Mouse (Mus musculus): Measurements from ENCODE around the gene Zfp524. TPM values are rescaled to one million over a fixed set of nuclear protein-coding genes. Genes with fewer than 3 reads are reported as not detected.
"Not testable (repeated sequence)": the region's sequence is repeated elsewhere in the genome, so short reads cannot be mapped to it uniquely, and the experiment has no call there.

Zfp524 gene
- polyA plus RNA-seq (2012; rRNA removed), result 24.1 and 28.6 TPM in 2 replicates

DNA sequence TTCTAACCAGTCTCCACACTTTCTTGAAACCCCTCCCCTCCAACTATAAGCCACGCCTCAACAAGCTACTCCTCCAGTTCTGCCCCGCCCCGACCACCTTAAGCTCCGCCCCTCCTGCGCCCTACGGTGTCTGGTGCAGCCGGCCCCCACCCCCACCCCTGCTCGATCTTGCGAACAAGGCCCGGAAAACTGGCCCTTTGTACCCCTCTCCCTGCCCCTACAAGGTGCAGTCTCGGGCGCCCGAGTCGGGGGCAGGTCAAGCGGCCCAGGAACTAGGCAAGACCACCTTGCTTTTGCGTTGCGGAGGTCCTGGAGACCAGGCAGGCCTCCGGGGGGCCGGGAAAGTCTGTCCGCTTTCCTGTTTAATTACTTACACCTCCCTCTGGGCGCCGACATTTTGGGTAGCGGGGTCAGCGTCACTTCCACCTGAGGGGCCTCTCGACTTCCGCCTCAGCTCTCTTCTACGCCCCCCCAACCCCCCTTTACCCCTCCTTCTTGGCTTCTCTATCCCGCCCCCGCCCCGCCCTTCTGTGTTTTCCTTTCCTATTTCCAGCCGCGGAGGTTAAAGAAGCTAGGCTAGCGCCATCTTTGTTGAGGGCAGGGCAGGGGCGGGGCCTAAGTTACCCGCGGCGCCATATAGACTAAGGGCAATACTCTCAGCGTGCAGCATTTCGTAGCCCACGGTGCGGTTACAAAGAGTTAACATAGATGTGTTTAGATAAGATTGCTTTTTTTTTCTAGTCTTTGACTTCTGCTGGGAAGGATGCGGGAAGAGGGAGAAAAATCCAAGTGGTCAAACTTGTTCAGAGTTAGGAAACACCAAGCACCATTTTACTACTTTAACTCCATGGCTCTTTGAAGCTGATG lies at the start of gene Zfp524, which contains the start of gene Fiz1:
Zfp524 (plus strand) TSS at position 165 of the 867 bp plus-strand sequence.
Fiz1 (minus strand) TSS at position 447 of the 867 bp plus-strand sequence.
- no peak for DNase-seq (ENCODE audit: low read depth)

GRCm38 (mm10) chr7:4964988-4965387 lies 49.2 kb upstream of the Zfp524 start:
- no peak for DNase-seq (ENCODE audit: low read depth)

DNA sequence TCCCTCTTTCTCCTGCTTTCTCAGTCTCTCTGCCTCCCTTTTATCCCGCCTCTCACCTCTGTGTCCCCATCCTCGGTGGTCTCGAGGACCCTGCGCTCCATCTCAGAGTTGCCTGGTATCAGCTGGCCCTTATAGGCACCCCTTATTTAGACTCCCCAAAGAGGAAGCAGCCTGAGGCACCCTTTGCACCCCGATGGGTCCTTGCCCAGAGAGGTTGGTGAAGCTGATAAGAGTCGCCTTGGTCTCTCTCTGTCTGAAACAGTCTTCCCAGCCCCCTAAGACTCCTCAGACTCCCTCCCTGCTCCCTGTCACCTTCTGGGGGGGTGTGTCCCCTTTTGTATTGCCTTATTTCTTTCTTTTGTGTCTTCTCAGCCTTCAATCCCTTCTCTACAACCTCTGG lies 43.1 kb upstream of the Zfp524 start, which contains the start of gene Sbk3:
Sbk3 (minus strand) TSS at position 101 of the 400 bp plus-strand sequence.
- no peak for DNase-seq (ENCODE audit: low read depth)

DNA sequence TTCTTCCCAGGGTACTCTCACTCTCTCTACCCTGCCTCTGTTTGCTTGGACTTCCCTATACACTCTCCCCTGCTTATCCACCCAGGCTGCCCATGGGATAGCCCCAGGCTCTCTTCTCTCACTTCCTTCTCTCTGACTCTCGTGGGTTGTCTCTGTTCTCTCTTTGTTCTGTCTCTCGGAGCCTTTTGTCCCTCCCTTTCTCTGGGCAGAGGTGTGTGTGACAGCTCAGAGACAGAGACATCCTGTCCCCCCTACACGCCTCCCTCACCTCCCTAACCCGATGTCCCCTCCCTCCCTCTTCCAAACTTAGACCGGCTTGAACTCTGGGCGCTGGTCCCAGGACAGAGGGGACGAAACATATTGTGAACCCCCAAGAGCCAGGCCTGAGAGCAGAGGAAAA lies 42.5 kb upstream of the Zfp524 start:
- DNase-seq (ENCODE audit: low read depth), result no peak

DNA sequence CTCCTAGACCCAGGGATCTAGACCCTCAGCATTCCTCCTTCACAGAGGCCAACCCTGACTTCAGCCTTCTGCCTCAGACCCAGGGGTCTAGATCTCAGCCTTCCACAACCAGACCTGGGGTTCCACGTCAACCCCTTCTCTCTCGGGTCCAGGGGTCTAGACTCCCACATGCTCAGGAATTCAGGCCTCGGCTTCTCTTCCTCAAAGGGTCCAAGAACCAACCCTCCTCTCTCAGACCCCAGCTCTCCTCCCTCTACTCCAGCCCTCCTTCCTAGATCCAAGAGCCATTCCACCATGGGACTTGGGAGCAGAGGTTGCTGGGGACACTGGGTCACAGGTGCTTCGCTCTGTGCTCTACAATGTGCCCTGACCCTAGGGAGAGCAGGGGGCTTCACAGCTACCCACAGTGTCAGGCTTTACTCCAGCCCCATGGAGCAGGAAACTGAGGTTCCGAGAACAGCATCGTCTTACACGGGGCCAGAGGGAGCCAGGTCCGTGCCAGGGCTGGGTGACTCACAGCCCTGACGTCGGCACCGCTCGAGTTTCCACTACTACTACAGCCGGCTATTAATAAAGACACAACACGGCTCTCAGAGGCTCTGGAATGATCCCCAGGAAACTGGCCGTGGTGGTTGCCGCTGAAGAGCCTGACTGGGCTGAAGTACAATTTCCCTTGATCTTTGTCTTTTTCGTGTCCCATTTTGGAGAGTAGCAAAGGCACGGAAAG lies 41.7 kb upstream of the Zfp524 start:
- no peak for DNase-seq (ENCODE audit: low read depth)

DNA sequence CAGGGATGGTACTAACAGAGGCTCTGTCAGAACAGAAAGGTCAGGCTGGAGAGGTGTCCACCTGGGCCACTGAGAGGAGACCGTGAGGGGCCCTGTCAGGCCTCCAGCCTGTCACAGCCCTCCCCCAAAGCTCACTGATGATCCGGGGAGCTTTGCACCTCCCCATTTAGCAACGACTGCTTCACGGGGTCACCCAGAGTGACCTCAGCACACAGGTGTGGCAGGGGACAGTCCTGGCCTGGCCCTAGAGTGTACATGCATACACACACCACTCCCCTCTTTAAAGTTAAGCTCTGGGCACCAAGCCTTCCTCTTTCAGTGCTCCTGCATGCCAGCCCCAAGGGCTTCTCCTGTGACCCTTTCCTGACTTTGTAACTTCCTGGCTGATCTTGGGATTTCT lies 38.8 kb upstream of the Zfp524 start:
- DNase-seq (ENCODE audit: low read depth), result no peak

DNA sequence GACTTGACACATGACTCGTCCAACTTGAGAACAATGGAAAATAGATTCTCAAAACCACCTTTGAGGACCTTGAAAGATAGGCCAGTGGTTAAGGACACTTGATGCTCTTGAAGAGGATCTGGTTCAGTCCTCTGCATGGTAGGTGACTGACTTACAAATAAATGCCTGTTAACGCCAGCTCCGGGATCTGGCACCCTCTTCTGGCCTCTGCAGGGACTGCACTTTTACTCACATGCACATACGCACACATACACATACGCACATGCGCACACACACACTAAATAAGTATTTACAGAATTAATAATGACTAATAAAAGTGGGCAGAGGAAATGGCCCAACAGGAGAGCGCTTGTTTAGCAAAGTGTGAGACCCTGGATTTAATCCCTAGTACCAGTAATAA lies 37.4 kb upstream of the Zfp524 start:
- DNase-seq (ENCODE audit: low read depth), result no peak

GRCm38 (mm10) chr7:4988250-4988649 lies 26.0 kb upstream of the Zfp524 start:
- no peak for DNase-seq (ENCODE audit: low read depth)

DNA sequence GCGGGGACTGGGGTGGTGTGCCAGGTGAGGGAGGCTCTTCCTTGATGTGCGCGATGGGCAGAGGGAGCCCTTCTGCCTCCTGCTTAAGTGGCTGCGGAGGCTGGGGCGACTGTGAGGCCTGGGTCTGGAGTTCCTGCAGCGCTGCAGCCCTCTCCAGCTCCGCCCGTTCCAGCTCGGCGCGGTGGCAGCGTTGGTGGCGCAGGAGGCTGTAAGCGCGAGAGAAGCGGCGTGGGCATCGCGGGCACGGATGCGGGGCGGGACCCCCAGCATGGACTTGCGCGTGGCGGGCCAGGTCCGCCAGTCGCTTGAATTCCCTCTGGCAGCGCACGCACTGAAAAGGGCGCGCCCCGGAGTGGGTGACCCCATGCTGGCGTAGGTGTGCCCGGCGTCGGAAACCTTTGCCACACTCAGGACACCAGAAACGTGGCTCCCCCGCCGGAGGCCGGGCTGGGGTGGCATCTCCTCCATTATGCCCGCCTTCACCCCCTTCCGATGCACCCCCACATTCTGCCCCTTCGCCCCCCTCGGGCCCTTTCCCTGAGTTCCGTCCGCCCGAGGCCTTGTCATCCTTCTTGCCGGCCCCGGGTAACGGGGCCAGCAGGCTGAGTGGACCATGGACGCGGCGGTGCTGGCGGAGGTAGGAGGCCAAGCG lies 20.7 kb upstream of the Zfp524 start:
- no peak for DNase-seq (ENCODE audit: low read depth)

DNA sequence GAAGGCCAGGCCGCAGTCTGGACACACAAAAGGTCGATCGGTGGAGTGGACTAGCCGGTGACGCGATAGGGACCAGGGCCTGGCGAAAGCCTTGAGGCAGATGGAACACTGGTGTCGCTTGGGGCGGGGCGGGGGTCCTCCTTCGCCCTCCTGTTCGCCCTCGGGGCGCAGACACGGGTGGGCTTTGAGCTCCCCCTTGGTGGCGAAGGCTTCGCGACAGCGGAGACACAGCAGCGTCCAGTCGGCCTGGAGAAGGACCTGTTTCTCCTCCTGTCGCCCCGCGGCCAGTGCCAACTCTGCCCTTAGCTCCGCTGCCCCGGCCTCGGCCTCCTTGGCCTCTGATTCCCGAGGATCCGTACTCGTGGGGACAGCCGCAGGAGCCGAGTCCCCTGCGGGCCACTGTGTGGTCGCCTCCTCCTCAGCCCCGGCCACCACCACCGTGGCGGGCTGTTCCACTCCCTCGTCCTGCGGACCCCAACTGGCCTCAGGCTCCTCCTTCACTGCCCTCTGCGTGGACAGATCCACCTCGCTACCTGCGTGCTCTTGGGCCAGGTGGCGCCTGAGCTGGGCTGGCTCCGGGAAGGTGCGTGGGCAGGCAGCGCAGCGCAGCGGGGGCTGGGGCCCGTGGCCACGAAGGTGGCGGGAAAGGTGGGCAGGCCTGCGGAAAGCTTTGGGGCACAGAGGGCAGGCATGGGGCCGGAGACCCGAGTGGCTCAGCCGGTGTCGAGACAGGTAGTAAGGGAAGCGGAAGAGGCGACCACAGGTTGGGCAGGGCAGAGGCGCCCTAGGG lies 20.0 kb upstream of the Zfp524 start:
- DNase-seq (ENCODE audit: low read depth), result no peak

- no peak for DNase-seq (ENCODE audit: low read depth)
These were observed 18.8 kb upstream of the Zfp524 start for GRCm38 (mm10) chr7:4995268-4996002.

GRCm38 (mm10) chr7:4996003-4996895 lies 18.0 kb upstream of the Zfp524 start, which contains the start of gene Zfp579:
Gene Zfp579, minus strand, starts transcription at chr7:4996158.
- no peak for DNase-seq (ENCODE audit: low read depth)

- no peak for DNase-seq (ENCODE audit: low read depth)
These were observed 17.3 kb upstream of the Zfp524 start for GRCm38 (mm10) chr7:4996934-4997333.

DNA sequence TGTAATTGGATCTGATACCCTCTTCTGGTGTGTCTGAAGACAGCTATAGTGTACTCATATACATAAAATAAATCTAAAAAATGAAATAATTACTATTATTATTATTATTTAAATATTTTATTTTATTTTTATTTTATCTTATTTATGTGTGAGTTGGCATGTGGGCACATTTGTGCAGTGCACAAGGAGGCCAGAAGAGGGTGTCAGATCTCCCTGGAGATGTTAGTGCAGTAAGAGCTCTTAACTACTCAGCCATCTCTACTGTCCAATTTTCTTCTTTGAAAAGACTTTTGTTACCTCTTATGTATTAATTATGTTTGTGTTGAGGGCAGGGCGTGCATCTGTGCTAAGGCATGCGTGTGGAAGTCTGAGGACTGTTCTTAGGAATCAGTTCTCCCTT lies 14.3 kb upstream of the Zfp524 start:
- DNase-seq (ENCODE audit: low read depth), result no peak

GRCm38 (mm10) chr7:5002876-5003275 lies 11.3 kb upstream of the Zfp524 start:
- DNase-seq (ENCODE audit: low read depth), result not testable (repeated sequence)

DNA sequence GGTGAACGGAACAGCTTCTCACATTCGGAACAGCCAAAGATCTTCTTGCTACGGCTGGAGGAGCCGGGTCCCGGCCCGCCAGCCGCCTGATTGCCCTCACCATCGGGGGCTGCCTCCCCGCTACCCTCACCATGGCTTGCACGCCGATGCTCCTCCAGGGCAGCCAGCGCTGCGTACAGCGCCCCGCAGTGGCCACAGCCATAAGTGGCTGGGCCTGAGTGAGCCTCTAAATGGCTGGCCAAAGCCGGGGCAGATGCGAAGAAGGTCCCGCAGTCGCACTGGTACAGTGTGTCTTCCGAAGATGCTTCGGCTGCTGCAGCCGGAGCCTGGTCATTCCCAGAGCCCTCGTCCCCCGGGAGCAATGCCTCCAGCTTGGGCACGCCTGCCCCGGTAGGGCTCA lies 6.0 kb upstream of the Zfp524 start:
- no peak for DNase-seq (ENCODE audit: low read depth)

- DNase-seq (ENCODE audit: low read depth), result no peak
These were observed 1.3 kb upstream of the Zfp524 start for GRCm38 (mm10) chr7:5012681-5013513.

DNA sequence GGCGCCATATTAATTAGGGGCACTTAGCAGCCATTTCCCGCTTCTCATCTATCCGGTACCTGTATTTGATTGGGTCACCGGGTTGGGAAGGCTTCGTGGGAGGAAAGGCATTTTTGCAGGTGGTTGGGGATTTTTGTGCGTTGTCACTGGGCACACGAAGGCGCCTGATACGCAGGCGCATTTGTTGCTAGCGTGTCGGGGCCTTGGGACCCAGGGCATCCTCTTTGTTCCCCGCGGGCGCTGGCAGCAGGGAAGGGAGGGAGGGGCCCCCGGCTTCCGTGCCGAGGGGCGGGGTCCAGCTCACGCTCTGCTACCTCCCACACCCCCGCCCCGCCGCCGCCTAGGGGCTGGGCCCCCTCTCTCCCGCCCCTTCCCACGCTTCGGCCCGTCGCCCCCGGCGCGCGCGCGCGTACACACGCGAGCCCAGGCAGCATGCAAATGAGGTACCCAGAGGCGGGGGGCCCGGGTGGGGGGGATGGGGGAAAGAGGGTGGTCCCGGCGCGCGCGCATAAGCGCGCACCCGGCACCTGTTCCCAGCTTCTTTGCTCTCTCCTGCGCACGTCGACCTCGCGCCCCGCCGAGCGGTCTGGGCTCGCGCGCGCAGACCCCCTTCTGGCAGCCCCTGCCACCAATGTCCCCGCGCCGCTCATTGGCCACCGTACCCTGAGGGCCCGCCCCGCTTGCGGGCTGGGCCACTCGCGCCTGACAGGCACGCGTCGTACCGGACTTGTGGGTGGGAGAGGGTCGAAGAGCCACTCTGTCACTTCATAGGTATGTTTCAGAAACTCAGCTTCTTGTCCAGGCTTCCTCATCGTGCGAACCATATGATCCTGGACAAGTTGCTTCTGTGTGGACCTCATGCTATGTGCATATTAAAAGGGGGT lies 1.1 kb downstream of the Zfp524 start, which contains the start of gene Gm44973:
Gm44973 (plus strand) TSS at position 379 of the 884 bp plus-strand sequence.
- no peak for DNase-seq (ENCODE audit: low read depth)
